Mouse (Mus musculus) lung, embryonic 15.5 days (tissue): Measurements from ENCODE around the gene Galnt10. TPM values are rescaled to one million over a fixed set of nuclear protein-coding genes. Genes with fewer than 3 reads are reported as not detected.

Source experiments
- ATAC-seq: fragments of 200-750 bp; cut with Nextera tagmentation; 2 replicates; pipeline ENCODE4 v1.8.0; 2017; ENCODE audit warnings: moderate number of reproducible peaks, borderline replicate concordance; ENCODE audit not compliant: low FRiP score, low TSS enrichment; ENCODE audit errors: extremely low read depth
- H3K27ac ChIP-seq: fragments of 300-500 bp; sonication (generic); 2 replicates; pipeline ENCODE4 v1.5.1; 2015; ENCODE audit warnings: moderate library complexity, mild to moderate bottlenecking, inconsistent platforms
- H3K27me3 ChIP-seq: fragments of 300-500 bp; sonication (generic); 2 replicates; pipeline ENCODE4 v1.6.1; 2015; ENCODE audit warnings: inconsistent platforms
- H3K36me3 ChIP-seq: fragments of 300-500 bp; sonication (generic); 2 replicates; pipeline ENCODE4 v1.6.1; 2015; ENCODE audit warnings: inconsistent platforms
- H3K4me1 ChIP-seq: fragments of 300-500 bp; sonication (generic); 2 replicates; pipeline ENCODE4 v1.6.1; 2015; ENCODE audit warnings: inconsistent platforms
- H3K4me2 ChIP-seq: fragments of 300-500 bp; sonication (generic); 2 replicates; pipeline ENCODE4 v1.6.1; 2015; ENCODE audit warnings: inconsistent platforms, mild to moderate bottlenecking, moderate library complexity
- H3K4me3 ChIP-seq: fragments of 300-500 bp; sonication (generic); 2 replicates; pipeline ENCODE4 v1.5.1; 2015; ENCODE audit warnings: mild to moderate bottlenecking, inconsistent platforms
- H3K9ac ChIP-seq: fragments of 300-500 bp; sonication (generic); 2 replicates; pipeline ENCODE4 v1.6.1; 2015; ENCODE audit warnings: inconsistent platforms
- H3K9me3 ChIP-seq: fragments of 300-500 bp; sonication (generic); 2 replicates; pipeline ENCODE4 v1.6.1; 2016; ENCODE audit warnings: inconsistent platforms
- WGBS: fragments of 180-500 bp; shearing (Covaris S2); methylation state at CpG from one replicate; pipeline ENCODE4 v1.1.7; 2015; 5-methylcytosine and 5-hydroxymethylcytosine counted together
- polyA plus RNA-seq: library from polyadenylated mRNA; unstranded; fragments of >200 nt; fragmentation: Nextera tagmentation; extraction: Ambion mirVana; gene quantifications from 2 replicates; pipeline ENCODE4 v1.2.1, GENCODE M21; 2015

Galnt10 gene
- polyA plus RNA-seq, 1 experiment from 2014 or later, result 15.3 TPM

DNA sequence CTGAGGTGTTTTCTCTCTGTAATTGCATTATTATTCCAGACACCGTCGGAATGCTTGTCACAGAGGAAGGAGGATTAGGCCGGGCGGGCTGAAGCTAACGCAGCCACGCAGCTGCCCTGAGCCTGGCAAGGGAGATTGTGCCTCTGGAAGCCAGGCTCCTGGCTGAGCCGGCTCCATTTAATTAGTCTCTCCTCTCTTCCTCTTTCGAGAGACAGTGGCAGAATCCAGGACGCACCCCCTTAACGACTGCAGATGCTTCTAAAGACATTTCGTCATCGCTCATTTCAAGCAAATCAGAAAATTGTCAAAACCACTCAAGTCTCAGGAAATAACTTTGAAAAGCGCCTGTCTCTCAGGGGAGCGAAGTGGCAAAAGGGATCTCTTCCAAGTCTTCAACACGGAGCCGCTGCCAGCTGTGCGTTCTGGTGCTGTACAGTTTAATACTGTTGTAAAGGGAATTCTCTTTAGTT, 51.0 kb downstream of the Galnt10 start:
- Histone ChIP-seq H3K27ac (no peak overlapping the region), H3K27me3 (no peaks in the 10 kb centered on the region), H3K9me3 (no peaks in the 10 kb centered on the region), H3K4me2 (no peak overlapping the region; the same call in 1 of the 2 replicates), H3K4me1 (peaks cover 14% of the 10 kb centered on the region; the same call in 1 of the 2 replicates), H3K4me3 (no peak overlapping the region), H3K9ac (no peak overlapping the region), H3K36me3 (no peaks in the 10 kb centered on the region)
- 40% methylated on average over 17 of the region's 17 CpGs for WGBS
- ATAC-seq, result no peak

GRCm38 (mm10) chr11:57696807-57697251, 51.6 kb downstream of the Galnt10 start:
- Histone ChIP-seq H3K4me3 (no peak overlapping the region), H3K4me1 (peaks cover 14% of the 10 kb centered on the region; the same call in 1 of the 2 replicates), H3K36me3 (no peaks in the 10 kb centered on the region), H3K27ac (no peak overlapping the region), H3K4me2 (no peak overlapping the region), H3K27me3 (no peaks in the 10 kb centered on the region), H3K9ac (no peak overlapping the region), H3K9me3 (no peaks in the 10 kb centered on the region)
- WGBS, result 51% methylated on average over 5 of the region's 5 CpGs
- no peak for ATAC-seq

DNA sequence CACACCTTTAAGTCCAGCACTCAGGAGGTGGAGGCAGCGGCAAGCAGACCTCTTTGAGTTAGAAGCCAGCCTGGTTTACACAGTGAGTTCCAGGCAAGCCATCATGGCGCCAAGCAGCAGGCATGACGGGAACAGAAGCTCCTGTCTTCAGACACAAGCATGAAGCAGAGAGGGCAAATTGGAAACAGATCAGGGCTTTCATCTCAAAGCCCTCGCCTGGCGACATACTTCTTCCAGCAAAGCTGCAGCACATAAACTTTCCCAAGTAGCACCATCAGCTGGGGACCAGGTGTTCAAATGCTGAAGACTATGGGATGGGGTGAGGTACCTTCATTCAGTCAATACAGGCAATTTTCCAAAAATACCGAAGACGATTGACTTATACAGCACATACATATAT, 54.9 kb downstream of the Galnt10 start:
- H3K4me1 ChIP-seq, result peaks cover 14% of the 10 kb centered on the region; the same call in 1 of the 2 replicates
- no peaks in the 10 kb centered on the region for H3K27me3 ChIP-seq
- H3K9me3 ChIP-seq, result no peaks in the 10 kb centered on the region
- no peak overlapping the region for H3K4me3 ChIP-seq
- H3K9ac ChIP-seq, result no peak overlapping the region
- H3K36me3 ChIP-seq, result no peaks in the 10 kb centered on the region; the same call in 1 of the 2 replicates
- H3K27ac ChIP-seq, result no peak overlapping the region
- ATAC-seq, result no peak
- 86% methylated on average over 7 of the region's 7 CpGs for WGBS
- H3K4me2 ChIP-seq, result no peak overlapping the region

DNA sequence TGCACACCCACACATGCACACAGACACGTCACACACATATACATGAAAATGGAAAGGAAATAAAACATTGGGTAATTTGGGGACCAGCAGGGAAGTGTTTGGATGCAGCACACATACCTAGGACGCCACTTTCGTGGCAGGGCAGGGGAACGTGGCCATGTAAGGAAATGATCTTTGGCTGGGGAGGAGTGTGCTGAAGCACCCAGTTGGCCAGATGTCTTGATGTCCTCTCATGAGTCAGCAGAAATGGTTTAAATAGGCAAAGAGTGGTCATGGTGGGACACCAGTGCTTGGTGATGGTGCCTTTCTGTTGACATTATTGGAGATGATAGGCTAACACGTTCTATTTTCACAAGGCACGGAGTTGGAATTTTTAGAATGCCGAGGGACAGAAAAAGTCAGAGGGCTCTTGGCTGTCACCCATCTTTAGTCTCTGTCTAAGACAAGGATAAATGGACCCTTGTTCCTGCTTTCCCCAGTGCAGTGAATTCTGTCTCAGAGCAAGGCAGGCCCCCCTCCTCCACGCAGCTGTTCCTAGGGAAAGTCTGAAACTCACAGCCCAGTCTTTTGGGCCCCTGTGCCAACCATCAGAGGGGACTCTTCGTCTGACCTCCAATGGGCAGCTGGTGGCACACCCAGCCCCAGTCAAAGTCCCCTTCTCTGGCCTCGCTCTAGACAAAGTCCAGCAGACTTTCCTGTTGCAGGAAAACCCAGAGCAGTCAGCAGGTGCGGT, 56.1 kb downstream of the Galnt10 start:
- 67% methylated on average over 11 of the region's 11 CpGs for WGBS
- H3K36me3 ChIP-seq, result no peaks in the 10 kb centered on the region; the same call in 1 of the 2 replicates
- no peaks in the 10 kb centered on the region for H3K9me3 ChIP-seq
- H3K9ac ChIP-seq, result no peak overlapping the region
- no peak overlapping the region for H3K4me3 ChIP-seq
- no peak for ATAC-seq
- H3K27me3 ChIP-seq, result no peaks in the 10 kb centered on the region
- no peak overlapping the region for H3K27ac ChIP-seq
- no peak overlapping the region for H3K4me2 ChIP-seq
- H3K4me1 ChIP-seq, result peaks cover 10% of the 10 kb centered on the region; the same call in 1 of the 2 replicates

- Histone ChIP-seq H3K9ac (no peak overlapping the region), H3K27ac (no peak overlapping the region)
- ATAC-seq, result no peak
Observed at GRCm38 (mm10) chr11:57701956-57702355, 56.7 kb downstream of the Galnt10 start.

GRCm38 (mm10) chr11:57706620-57707019, 61.4 kb downstream of the Galnt10 start:
- no peak overlapping the region for H3K9ac ChIP-seq
- no peak overlapping the region for H3K27ac ChIP-seq
- H3K4me2 ChIP-seq, result no peak overlapping the region
- H3K4me1 ChIP-seq, result no peaks in the 10 kb centered on the region
- H3K4me3 ChIP-seq, result no peak overlapping the region
- H3K36me3 ChIP-seq, result no peaks in the 10 kb centered on the region; the same call in 1 of the 2 replicates
- ATAC-seq, result no peak
- WGBS, result 67% methylated on average over 1 of the region's 1 CpGs
- no peaks in the 10 kb centered on the region for H3K9me3 ChIP-seq
- H3K27me3 ChIP-seq, result no peaks in the 10 kb centered on the region

More at GRCm38 (mm10) chr11:57701956-57702355, 56.7 kb downstream of the Galnt10 start:
- no peak overlapping the region for H3K4me3 ChIP-seq
- H3K9me3 ChIP-seq, result no peaks in the 10 kb centered on the region
- no peak overlapping the region for H3K4me2 ChIP-seq
- peaks cover 4% of the 10 kb centered on the region; the same call in 1 of the 2 replicates for H3K4me1 ChIP-seq
- H3K36me3 ChIP-seq, result no peaks in the 10 kb centered on the region; the same call in 1 of the 2 replicates
- WGBS, result 48% methylated on average over 5 of the region's 5 CpGs
- H3K27me3 ChIP-seq, result no peaks in the 10 kb centered on the region

- Histone ChIP-seq H3K36me3 (no peaks in the 10 kb centered on the region; the same call in 1 of the 2 replicates), H3K27me3 (no peaks in the 10 kb centered on the region), H3K9me3 (no peaks in the 10 kb centered on the region), H3K9ac (no peak overlapping the region), H3K4me3 (no peak overlapping the region), H3K4me1 (no peaks in the 10 kb centered on the region), H3K27ac (no peak overlapping the region), H3K4me2 (no peak overlapping the region)
- 91% methylated on average over 5 of the region's 5 CpGs for WGBS
- no peak for ATAC-seq
Observed at GRCm38 (mm10) chr11:57707114-57707798, 62.0 kb downstream of the Galnt10 start.

DNA sequence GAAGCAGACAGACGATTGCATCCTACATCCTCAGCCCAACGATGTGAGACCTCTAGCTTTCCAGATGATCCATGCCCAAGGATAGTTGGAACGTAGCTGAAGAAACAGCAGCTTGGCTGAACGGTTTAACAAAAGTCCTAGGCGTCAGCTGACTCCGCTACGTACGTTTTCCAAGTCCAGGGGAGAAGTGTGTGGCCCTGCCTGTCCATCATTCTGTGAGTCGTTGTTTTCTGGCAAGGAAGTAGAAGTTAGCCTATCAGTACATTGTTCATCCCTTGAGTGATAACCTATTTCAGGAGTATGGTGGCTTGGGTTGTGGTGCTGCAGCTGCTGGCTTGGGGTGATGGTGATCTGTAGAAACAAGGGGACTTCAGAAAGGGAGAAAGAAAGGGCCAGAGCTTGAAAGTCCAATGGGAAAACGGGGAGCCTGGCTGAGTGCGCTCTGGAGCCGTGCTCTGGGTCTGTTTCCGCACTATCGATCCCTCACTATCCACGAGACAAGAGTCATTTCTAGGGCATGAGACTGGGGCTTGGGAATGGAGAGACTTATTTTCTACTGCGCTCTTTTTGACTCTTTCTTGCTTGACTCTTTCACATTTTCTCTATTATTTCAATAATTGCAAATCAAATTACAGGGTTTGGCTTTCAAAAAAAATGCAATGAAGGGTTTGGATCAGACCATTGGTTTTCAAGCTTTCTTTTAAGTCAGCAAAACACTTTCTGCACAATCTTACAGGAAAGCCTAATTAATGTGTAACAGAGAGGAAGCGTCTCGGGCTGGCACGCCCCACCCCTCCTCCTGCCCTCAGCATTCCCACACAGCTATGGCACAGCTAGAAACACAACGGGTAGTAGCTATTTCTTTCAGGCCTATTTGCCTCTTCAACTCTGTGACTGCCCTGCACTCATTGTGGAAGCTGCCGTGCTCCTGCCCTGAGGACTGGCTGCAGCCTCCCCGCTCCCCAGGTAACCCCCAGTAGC, 63.2 kb downstream of the Galnt10 start:
- whole genome bisulfite sequencing, result 69% methylated on average over 22 of the region's 22 CpGs

DNA sequence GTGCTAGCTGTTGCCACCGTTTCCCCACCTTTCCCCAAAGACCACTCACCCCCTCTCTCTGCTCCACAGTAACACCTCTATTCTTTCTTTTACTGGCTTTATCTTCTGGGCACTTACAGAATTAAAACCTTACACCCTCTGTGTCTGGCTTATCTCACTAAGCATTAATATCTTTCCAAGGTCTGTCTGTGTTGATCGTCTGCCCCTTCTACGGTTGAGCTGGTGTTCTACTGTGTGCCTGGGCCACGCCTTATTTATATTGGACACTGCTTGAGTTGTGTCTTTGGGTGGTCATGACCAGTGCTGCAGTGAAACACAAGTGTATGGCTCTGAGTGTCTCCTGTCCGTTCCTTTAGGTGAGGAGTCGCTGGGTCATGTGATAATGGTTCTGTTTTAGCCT, 68.7 kb downstream of the Galnt10 start:
- Histone ChIP-seq H3K4me3 (no peak overlapping the region), H3K4me1 (no peaks in the 10 kb centered on the region), H3K4me2 (no peak overlapping the region), H3K27ac (no peak overlapping the region), H3K36me3 (no peaks in the 10 kb centered on the region), H3K9ac (no peak overlapping the region), H3K27me3 (no peaks in the 10 kb centered on the region), H3K9me3 (no peaks in the 10 kb centered on the region)
- ATAC-seq, result no peak
- WGBS, result 69% methylated on average over 6 of the region's 6 CpGs

More for the DNA sequence above, 63.2 kb downstream of the Galnt10 start:
- Histone ChIP-seq H3K9me3 (no peaks in the 10 kb centered on the region), H3K4me3 (no peak overlapping the region), H3K4me1 (no peaks in the 10 kb centered on the region), H3K9ac (no peak overlapping the region), H3K36me3 (no peaks in the 10 kb centered on the region; the same call in 1 of the 2 replicates), H3K27ac (no peak overlapping the region), H3K27me3 (no peaks in the 10 kb centered on the region), H3K4me2 (no peak overlapping the region)
- ATAC-seq, result no peak

DNA sequence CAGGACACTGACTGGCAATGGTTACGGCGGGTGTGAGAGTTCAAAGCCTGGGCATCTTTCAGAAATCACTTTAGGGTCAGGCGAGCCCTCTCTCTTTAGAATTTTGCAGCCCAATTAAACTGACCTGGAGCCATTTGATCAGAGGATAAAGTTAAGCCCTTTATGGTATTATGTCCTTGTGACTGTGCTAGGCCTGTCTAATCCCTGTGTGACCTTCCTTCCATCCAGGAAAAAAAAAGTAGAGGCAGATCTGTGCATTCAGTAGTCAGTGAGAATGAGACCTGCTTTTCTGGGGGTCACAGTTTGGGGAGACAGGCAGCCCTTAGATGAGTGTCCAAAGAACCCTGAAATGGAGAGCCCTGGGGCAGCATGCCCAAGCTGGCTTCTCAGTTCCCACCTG, 71.5 kb downstream of the Galnt10 start:
- Histone ChIP-seq H3K9ac (no peak overlapping the region), H3K4me2 (no peak overlapping the region), H3K4me1 (peaks cover 4% of the 10 kb centered on the region), H3K9me3 (no peaks in the 10 kb centered on the region), H3K27ac (no peak overlapping the region), H3K27me3 (no peaks in the 10 kb centered on the region), H3K4me3 (no peak overlapping the region), H3K36me3 (no peaks in the 10 kb centered on the region)
- no peak for ATAC-seq
- 76% methylated on average over 3 of the region's 3 CpGs for WGBS

DNA sequence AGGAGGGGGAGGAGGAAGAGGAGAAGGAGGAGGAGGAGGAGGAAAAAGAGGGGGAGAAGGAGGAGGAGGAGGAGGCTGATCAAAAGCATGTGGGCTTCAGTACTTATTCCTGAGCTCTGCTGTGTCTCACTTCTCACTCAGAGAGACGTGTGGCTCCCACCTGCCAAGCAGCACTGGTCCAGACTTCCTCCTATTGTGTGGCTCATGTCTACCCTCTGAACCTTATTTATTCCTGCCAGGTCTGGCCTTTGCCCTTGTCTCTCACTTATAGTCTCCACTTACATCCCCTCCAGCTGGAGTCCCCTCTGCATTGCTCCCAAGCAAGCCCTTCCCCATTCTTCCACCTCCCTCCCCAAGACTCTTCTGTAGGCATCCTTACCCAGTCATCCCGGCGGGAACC, 72.2 kb downstream of the Galnt10 start:
- Histone ChIP-seq H3K36me3 (no peaks in the 10 kb centered on the region), H3K27me3 (no peaks in the 10 kb centered on the region), H3K9me3 (no peaks in the 10 kb centered on the region), H3K4me3 (no peak overlapping the region), H3K27ac (no peak overlapping the region), H3K9ac (no peak overlapping the region), H3K4me2 (no peak overlapping the region), H3K4me1 (peaks cover 4% of the 10 kb centered on the region)
- ATAC-seq, result no peak
- WGBS, result 61% methylated on average over 3 of the region's 3 CpGs
